Mouse (Mus musculus) frontal cortex, adult (tissue): ENCODE data around the gene Vwa1.
"Not testable (repeated sequence)": the region's sequence is repeated elsewhere in the genome, so short reads cannot be mapped to it uniquely, and the experiment has no call there.

Source experiments
- ATAC-seq: cut with Nextera tagmentation; 2 replicates; pipeline ENCODE4 v1.9.2; 2017; ENCODE audit warnings: mild to moderate bottlenecking, moderate library complexity, mixed read lengths; ENCODE audit not compliant: low TSS enrichment

The Vwa1 gene

DNA sequence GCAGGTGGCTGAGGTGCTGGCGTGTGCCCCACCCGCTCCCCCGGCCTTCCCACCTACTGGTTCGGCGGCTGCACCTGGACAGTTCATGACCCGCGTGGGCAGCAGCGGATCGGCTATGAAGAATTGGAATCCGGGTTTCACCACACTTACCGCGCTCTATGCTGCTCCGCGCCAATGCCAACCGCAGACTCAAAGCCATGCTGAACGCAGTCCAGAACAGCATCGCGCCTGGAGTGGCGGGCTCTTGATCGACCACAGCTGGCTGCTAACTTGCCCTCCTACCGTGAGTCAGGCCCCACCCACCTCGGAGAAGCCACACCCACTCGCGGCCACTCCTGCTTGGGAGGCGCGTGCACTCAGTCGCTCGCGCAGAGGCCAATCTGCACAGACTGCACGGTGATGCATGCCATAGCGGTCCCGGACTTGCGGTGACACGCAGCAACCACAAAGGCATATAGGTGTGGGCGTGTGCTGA lies at the start of gene Vwa1:
Vwa1 (minus strand) TSS at position 419 of the 475 bp plus-strand sequence.
- ATAC-seq, result peak; percentile 72

DNA sequence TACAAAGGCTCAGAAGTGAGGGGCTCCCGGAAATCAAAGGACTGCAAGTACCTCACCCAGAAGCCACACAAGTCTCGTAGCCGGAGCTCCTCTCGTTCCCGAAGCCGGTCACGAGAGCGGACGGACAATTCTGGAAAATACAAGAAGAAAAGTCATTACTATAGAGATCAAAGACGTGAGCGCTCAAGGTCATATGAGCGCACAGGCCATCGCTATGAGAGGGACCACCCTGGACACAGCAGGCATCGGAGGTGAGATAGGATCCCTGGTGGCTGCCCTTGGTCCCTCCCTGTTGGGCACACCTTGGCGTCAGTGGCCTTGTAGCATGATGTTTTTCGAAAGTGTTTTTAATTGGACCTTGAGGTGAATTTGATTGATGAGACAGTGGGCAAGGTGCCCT lies 48.9 kb upstream of the Vwa1 start:
- no peak for ATAC-seq

- ATAC-seq, result no peak
Observed at GRCm38 (mm10) chr4:155821025-155821424, 46.5 kb upstream of the Vwa1 start.

GRCm38 (mm10) chr4:155817533-155817932 lies 43.0 kb upstream of the Vwa1 start:
- ATAC-seq, result no peak

GRCm38 (mm10) chr4:155812665-155813181 lies 38.2 kb upstream of the Vwa1 start:
- peak; percentile 22; the same call in 1 of the 2 replicates for ATAC-seq

DNA sequence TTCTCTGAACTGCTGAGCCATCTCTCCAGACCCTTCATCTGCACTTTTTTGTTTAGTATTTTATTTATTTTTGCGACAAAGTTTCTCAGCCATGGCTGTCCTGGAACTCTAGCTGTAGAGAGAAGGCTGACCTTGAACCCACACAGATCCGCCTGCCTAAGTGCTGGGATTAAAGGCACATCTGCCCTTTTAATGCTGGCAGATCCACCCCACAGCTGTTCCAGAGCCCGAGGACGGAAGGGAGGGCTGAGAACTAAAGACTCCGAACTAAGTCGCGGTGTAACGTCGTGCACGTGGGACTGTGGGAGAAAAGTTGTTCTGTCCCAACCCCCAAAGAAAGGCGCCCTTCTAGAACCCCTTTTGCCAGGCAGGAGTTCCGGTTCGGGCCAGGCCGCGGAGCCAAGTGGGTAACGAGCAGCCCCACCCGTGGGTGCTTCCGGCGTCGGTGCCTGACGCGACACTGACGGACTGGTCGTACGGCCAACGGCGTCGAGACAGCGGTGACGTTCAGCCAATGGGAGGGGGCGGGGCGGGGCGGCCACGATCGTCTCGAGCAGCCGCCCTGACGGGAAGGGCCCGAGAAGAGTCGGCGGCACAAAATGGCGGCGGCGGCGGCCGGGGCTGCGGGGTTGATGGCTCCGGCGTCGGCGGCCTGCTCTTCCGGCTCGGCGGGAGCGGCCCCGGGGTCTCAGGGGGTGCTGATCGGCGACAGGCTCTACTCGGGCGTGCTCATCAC lies 37.6 kb upstream of the Vwa1 start, which contains the start of gene Ccnl2:
Ccnl2 (plus strand) TSS at position 561 of the 736 bp plus-strand sequence.
- ATAC-seq, result peak; percentile 99

DNA sequence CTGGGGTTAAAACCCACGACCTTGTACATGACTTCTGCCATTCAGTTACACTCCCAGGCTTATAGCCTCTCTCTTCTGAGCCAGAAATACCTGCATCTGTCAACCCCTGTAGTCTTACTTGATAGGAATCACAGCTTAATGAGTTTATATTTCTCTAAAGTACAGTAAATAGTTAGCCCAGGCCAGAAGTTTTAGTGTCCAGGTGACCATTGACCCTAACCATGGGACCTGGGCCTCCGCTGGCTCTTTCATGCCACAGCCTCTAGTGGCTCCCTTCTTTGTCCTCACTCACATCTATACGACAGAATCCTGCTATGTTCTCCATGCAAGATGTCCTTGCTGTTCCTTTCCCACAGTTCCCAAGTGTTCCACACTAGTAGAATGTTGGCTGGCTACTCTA lies 33.3 kb upstream of the Vwa1 start:
- ATAC-seq, result no peak

- ATAC-seq, result peak; percentile 90
Observed at GRCm38 (mm10) chr4:155803340-155804041, 29.0 kb upstream of the Vwa1 start.

DNA sequence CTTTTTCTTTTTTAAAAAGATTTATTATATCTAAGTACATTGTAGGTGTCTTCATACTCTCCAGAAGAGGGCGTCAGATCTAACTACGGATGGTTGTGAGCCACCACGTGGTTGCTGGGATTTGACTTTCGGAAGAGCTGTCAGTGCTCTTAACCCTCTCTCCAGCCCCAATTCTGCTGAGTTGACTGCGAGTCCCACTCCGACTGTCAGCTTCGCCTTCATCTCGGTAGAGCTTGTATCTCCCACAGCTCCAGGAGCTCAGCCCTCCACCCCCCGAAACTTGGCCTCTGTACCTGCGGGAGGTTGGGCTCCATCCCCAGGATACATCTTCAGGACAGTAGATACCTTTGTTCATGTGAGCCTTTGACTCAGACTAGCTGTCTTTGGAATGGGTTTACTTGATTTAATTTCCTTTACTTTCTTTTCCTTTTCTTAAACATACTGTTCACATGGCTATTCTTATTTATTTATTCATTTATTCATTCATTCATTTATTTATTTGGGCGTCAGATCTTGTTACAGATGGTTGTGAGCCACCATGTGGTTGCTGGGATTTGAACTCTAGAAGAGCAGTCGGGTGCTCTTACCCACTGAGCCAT lies 28.3 kb upstream of the Vwa1 start, which contains the start of gene Mrpl20:
Mrpl20 (plus strand) TSS at position 138 of the 599 bp plus-strand sequence.
- ATAC-seq, result no peak

DNA sequence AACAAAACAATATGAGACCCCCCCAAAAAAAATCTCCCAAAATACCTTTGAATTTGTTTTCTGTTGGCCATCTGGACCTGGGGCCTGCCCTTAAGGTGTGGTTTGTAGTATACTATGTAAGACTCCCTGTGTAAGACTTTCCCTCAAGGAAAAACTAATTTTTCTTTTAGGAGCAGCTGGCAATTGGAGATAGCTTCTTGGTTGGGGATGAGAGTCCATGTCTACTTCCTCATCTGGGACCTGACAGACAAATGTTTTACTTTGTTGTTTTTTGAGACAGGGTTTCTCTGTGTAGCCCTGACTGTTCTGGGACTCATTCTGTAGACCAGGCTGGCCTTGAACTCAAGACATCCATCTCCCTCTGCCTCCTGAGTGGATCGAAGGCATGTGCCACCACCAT lies 27.6 kb upstream of the Vwa1 start:
- no peak for ATAC-seq

- no peak for ATAC-seq
Observed at GRCm38 (mm10) chr4:155793730-155794129, 19.2 kb upstream of the Vwa1 start.

GRCm38 (mm10) chr4:155791240-155791933 lies 16.9 kb upstream of the Vwa1 start:
- ATAC-seq, result no peak

DNA sequence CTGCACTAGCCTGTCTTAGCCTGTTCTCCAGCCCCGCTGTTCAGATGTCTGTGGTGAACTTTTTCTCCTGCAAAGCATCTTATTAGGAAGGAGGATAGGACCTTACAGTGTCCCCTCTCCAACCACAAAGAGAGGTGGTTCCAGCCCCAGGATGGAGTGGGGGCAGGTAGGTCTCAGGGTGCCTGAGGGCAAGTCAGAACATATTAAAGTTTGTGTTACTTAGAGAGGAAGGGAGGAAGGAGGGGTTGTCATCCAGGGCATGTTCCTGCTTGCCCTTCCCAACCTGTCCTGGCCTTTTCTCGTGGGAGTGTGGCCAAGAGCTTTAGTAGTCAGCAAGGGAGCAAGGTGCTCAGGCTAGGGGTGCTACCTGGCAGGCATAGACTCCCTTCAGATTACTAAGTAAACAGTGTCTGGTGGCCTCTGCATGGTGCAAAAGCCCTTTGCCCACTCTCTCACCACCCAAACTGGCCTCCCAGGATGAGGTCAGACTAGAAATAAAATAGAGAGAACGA lies 16.2 kb upstream of the Vwa1 start:
- no peak for ATAC-seq

- ATAC-seq, result no peak
Observed at GRCm38 (mm10) chr4:155790021-155790489, 15.6 kb upstream of the Vwa1 start, which contains the start of gene Ankrd65. Ankrd65 (plus strand) TSS chr4:155790439.

DNA sequence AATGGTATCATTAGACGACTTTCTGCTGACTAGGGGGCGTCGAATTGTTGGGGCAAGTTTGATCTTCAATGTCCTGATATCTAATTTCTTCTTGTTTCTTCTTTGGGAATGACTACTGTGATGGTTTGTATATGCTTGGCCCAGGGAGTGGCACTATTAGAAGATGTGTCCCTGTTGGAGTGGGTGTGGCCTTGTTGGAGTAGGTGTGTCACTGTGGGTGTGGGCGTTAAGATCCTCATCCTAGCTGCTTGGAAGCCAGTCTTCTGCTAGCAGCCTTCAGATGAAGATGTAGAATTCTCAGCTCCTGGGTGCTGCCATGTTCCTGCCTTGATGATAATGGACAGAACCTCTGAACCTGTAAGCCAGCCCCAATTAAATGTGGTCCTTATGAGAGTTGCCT lies 14.3 kb upstream of the Vwa1 start:
- not testable (repeated sequence) for ATAC-seq

GRCm38 (mm10) chr4:155788300-155788699 lies 13.8 kb upstream of the Vwa1 start:
- ATAC-seq, result no peak

GRCm38 (mm10) chr4:155785819-155786218 lies 11.3 kb upstream of the Vwa1 start, which contains the start of gene Tmem88b:
Tmem88b (minus strand) TSS chr4:155785874.
- ATAC-seq, result peak; percentile 35; the same call in 1 of the 2 replicates

GRCm38 (mm10) chr4:155785246-155785645 lies 10.7 kb upstream of the Vwa1 start:
- ATAC-seq, result no peak

GRCm38 (mm10) chr4:155784081-155784701 lies 9.7 kb upstream of the Vwa1 start:
- ATAC-seq, result peak; percentile 76

- ATAC-seq, result no peak
Observed at GRCm38 (mm10) chr4:155783486-155784080, 9.1 kb upstream of the Vwa1 start.
